Mouse (Mus musculus): Measurements from ENCODE around the gene Tkfc.

DNA sequence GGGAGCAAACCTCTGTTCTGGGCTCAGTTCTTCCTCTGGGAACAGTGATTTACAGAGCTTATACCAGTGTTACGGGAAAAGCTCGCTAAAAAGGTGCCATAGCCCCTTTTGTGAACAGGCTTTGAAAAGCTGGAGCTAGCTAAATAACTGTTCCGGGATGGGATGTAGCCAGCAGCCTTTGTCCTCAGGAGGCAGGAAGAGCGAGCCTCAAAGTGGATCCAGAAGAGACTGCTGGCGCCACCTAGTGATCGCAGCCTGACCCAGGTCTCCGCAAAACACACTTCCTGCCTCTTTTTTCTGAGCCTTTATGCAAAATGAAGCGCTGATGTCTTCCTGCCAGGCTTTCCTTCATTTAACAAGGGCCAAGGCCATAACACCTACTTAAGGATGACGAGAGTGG lies 2.7 kb downstream of the Tkfc start:
- peak; percentile 77; the same call in 1 of the 2 replicates for TF ChIP-seq CTCF (IDR thresholded peaks at IDR 0.05; ENCODE audit: insufficient read depth, low read depth, low read length)
- no peak for TF ChIP-seq POLR2A (IDR thresholded peaks at IDR 0.05; ENCODE audit: insufficient read depth, low read depth, low read length)

Measured in olfactory bulb, adult 2 months (tissue).